Mouse (Mus musculus) myocyte (in vitro differentiated cells): ENCODE measurements around the gene Ep400.

Experiments
- CEBPB ChIP-seq: IDR thresholded peaks from 2 replicates; pipeline ENCODE4 v1.6.1; 2011; ENCODE audit warnings: mild to moderate bottlenecking, moderate library complexity; ENCODE audit not compliant: poor library complexity, insufficient read depth, severe bottlenecking
- E2F4 ChIP-seq: IDR thresholded peaks from one replicate; pipeline ENCODE4 v1.6.1; 2011; ENCODE audit warnings: mild to moderate bottlenecking, control low read depth, moderate library complexity; ENCODE audit not compliant: insufficient read depth
- MYOG ChIP-seq, 3 experiments: IDR thresholded peaks; one replicate each; pipeline ENCODE4 v1.6.1; 2011; ENCODE audit warnings: control low read depth in 2 of 3, low read depth in 2 of 3, mild to moderate bottlenecking in 2 of 3; ENCODE audit not compliant: insufficient read length in 2 of 3, control insufficient read depth in 1 of 3, insufficient read depth in 1 of 3
- POLR2A ChIP-seq: IDR thresholded peaks from one replicate; pipeline ENCODE4 v1.6.1; 2011; ENCODE audit warnings: low read depth, mild to moderate bottlenecking, control low read depth, moderate library complexity; ENCODE audit not compliant: insufficient read length
- POLR2AphosphoS2 ChIP-seq: IDR thresholded peaks from one replicate; pipeline ENCODE4 v1.6.1; 2011; ENCODE audit warnings: low read depth, control low read depth; ENCODE audit not compliant: insufficient read length
- REST ChIP-seq: IDR thresholded peaks from one replicate; pipeline ENCODE4 v1.6.1; 2011; ENCODE audit warnings: mild to moderate bottlenecking, control low read depth, moderate library complexity; ENCODE audit not compliant: insufficient read depth, insufficient read length
- TCF12 ChIP-seq: IDR thresholded peaks from one replicate; pipeline ENCODE4 v1.6.1; 2011; ENCODE audit warnings: mild to moderate bottlenecking, control low read depth; ENCODE audit not compliant: poor library complexity, insufficient read depth, severe bottlenecking
- TCF3 ChIP-seq: IDR thresholded peaks from one replicate; pipeline ENCODE4 v1.6.1; 2011; ENCODE audit warnings: low read depth, control low read depth; ENCODE audit not compliant: insufficient read length
- USF1 ChIP-seq: IDR thresholded peaks from one replicate; pipeline ENCODE4 v1.6.1; 2011; ENCODE audit warnings: low read depth, mild to moderate bottlenecking, control low read depth, moderate library complexity

- TF ChIP-seq POLR2A (no peak), POLR2AphosphoS2 (no peak), REST (no peak), CEBPB (no peak), MYOG (IDR thresholded peaks at IDR 0.05; ENCODE audit: control insufficient read depth in 1 of 3, insufficient read depth in 1 of 3, insufficient read length in 2 of 3, low read depth in 2 of 3) (no peak), TCF3 (no peak), TCF12 (no peak), E2F4 (no peak), USF1 (no peak)
These were observed 59.1 kb downstream of the Ep400 start for GRCm38 (mm10) chr5:110711455-110711854.
